Mouse (Mus musculus) forebrain, postnatal 0 days (tissue): ENCODE measurements at regions not wholly inside any gene's neighbourhood (a gene's known extent, or its start where the extent isn't known, plus 50 kb on each side); places are given as distances from the start of the nearest gene placed in this dataset.

ENCODE experiments used
- ATAC-seq: fragments of 200-750 bp; cut with Nextera tagmentation; 2 replicates; pipeline ENCODE4 v1.8.0; 2017; ENCODE audit warnings: mild to moderate bottlenecking, moderate library complexity
- DNase-seq: peaks from one replicate; pipeline ENCODE4 v3.0.0-alpha.2; 2015
- H3K27ac ChIP-seq: fragments of 300-500 bp; sonication (generic); 2 replicates; pipeline ENCODE4 v1.5.1; 2014; ENCODE audit warnings: low read depth, mild to moderate bottlenecking, antibody characterized with exemption, low read length, moderate library complexity, mixed read lengths
- H3K27me3 ChIP-seq: fragments of 300-500 bp; sonication (generic); 2 replicates; pipeline ENCODE4 v1.6.1; 2014; ENCODE audit warnings: mild to moderate bottlenecking, low read length, mixed read lengths; ENCODE audit not compliant: insufficient read depth
- H3K36me3 ChIP-seq: fragments of 300-500 bp; sonication (generic); 2 replicates; pipeline ENCODE4 v1.6.1; 2014; ENCODE audit warnings: mild to moderate bottlenecking, moderate library complexity; ENCODE audit not compliant: insufficient read depth
- H3K4me1 ChIP-seq: fragments of 300-500 bp; sonication (generic); 2 replicates; pipeline ENCODE4 v1.6.1; 2014; ENCODE audit warnings: antibody characterized with exemption; ENCODE audit not compliant: insufficient read depth
- H3K4me2 ChIP-seq: fragments of 300-500 bp; sonication (generic); 2 replicates; pipeline ENCODE4 v1.6.1; 2014; ENCODE audit warnings: low read depth, mild to moderate bottlenecking, moderate library complexity
- H3K4me3 ChIP-seq: fragments of 300-500 bp; sonication (generic); 2 replicates; pipeline ENCODE4 v1.5.1; 2014; ENCODE audit warnings: low read depth, low read length, mixed read lengths
- H3K9ac ChIP-seq: fragments of 300-500 bp; sonication (generic); 2 replicates; pipeline ENCODE4 v1.6.1; 2014; ENCODE audit warnings: mild to moderate bottlenecking
- H3K9me3 ChIP-seq: fragments of 300-500 bp; sonication (generic); 2 replicates; pipeline ENCODE4 v1.6.1; 2016; ENCODE audit warnings: low read length
- CTCF ChIP-seq: sonication (generic); IDR thresholded peaks from 2 replicates; pipeline ENCODE4 v1.5.1; 2016; ENCODE audit warnings: antibody characterized with exemption, control low read depth, low read depth
- WGBS: fragments of 180-500 bp; shearing (Covaris S2); extraction: QIAGEN DNeasy Blood & Tissue Kit; methylation state at CpG from one replicate; pipeline ENCODE4 v1.1.7; 2014; 5-methylcytosine and 5-hydroxymethylcytosine counted together

DNA sequence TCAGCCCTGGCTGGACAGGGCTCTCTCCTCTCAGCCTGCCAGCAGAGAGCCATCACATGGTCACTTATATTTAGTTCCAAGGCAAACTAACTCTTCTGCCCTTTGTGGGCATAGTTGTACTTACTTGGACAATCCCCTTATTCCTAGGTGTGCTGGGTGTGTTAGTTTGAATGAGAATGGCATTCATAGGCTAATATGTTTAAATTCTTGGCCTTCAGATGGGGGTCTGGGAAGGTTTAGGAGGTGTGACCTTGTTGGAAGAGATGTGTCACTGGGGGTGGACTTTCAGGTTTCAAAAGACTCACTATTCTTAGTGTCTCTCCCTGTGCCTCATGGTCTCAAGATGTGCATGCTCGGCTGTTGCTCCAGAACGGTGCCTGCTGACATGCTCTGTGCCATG lies 250.5 kb upstream of the Myo3a start:
- ATAC-seq (no peak), DNase-seq (no peak)
- Histone ChIP-seq H3K36me3 (no peaks in the 10 kb centered on the region), H3K9ac (no peak overlapping the region), H3K9me3 (no peaks in the 10 kb centered on the region), H3K4me1 (no peaks in the 10 kb centered on the region), H3K27ac (no peak overlapping the region), H3K4me2 (no peak overlapping the region), H3K4me3 (no peak overlapping the region), H3K27me3 (no peaks in the 10 kb centered on the region)
- WGBS: 100% methylated on average over 2 of the region's 2 CpGs
- no peak for TF ChIP-seq CTCF

DNA sequence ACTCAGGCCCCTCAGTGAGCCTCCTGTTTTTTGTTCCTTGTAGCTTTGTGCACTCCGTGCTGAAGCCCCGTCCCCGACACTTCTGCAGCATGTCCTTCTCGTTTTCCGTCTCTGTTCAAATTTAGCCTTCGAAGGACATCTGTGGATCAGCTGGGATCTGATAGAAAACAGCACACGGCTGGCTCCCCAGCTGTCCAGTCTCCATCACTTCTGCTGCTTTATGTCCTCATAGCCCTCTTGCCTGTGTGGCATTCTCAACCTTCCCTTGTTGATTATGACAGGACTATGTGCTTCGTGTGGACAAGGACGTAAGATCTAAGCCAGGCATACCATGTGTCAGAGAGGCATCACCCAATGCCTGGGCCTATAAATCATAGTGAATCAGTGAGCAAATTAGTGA lies 247.1 kb upstream of the Myo3a start:
- 86% methylated on average over 9 of the region's 9 CpGs for WGBS

DNA sequence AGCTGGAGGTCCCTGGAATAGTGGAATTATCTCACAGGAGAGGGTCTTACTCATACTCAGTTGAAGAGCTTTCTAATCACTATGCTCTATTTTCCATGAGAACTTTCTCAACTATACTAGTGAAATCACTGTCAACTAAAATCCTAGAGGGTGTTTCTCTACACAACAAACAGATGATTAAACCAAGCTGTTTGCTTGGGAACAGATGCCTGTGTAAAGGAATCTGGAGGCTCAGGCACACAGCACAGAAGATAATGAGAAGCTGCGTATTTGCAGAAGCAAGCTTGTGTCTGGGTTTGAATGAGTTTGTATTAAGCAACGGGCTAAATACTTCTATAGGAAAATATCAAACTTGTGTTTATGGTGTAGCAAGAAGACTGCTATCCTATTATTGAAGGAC lies 202.9 kb upstream of the Myo3a start:
- Histone ChIP-seq H3K4me3 (no peak overlapping the region), H3K27ac (no peak overlapping the region), H3K27me3 (no peaks in the 10 kb centered on the region), H3K4me1 (no peaks in the 10 kb centered on the region), H3K36me3 (no peaks in the 10 kb centered on the region), H3K9ac (no peak overlapping the region), H3K4me2 (no peak overlapping the region), H3K9me3 (no peaks in the 10 kb centered on the region)
- TF ChIP-seq CTCF: no peak
- DNase-seq: peak; percentile 49
- ATAC-seq: peak; percentile 73
- 59% methylated on average over 2 of the region's 2 CpGs for WGBS

More for the DNA sequence above, 247.1 kb upstream of the Myo3a start:
- Histone ChIP-seq H3K36me3 (no peaks in the 10 kb centered on the region), H3K4me2 (no peak overlapping the region), H3K27ac (no peak overlapping the region), H3K4me1 (no peaks in the 10 kb centered on the region), H3K9ac (no peak overlapping the region), H3K9me3 (no peaks in the 10 kb centered on the region), H3K27me3 (no peaks in the 10 kb centered on the region), H3K4me3 (no peak overlapping the region)
- no peak for TF ChIP-seq CTCF
- DNase-seq (no peak), ATAC-seq (no peak)

DNA sequence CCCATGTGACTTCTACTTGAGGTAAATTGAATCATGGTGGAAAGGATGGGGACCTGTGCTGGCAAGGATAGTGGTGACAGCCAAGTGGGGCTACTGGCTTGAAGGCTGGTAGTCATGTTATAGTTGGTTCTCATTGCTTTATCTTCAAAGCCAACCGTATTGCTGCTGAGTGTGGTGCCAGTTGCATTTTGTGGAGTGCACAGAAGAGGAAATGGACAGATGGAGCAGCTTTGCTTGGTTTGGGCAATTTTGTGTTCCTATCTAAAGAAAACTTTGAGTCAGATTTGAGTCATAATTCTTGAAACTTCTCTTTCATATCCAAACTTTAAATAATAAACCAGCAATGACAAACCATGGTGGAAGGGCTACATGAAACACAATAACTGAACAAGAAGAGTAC lies 200.5 kb upstream of the Myo3a start:
- no peak overlapping the region for H3K4me2 ChIP-seq
- DNase-seq (no peak), ATAC-seq (no peak)
- no peaks in the 10 kb centered on the region for H3K36me3 ChIP-seq
- no peak for TF ChIP-seq CTCF
- H3K27me3 ChIP-seq: no peaks in the 10 kb centered on the region
- H3K9ac ChIP-seq: no peak overlapping the region
- 80% methylated on average over 1 of the region's 1 CpGs for WGBS
- no peak overlapping the region for H3K4me3 ChIP-seq
- no peaks in the 10 kb centered on the region for H3K4me1 ChIP-seq
- H3K27ac ChIP-seq: no peak overlapping the region
- H3K9me3 ChIP-seq: no peaks in the 10 kb centered on the region

DNA sequence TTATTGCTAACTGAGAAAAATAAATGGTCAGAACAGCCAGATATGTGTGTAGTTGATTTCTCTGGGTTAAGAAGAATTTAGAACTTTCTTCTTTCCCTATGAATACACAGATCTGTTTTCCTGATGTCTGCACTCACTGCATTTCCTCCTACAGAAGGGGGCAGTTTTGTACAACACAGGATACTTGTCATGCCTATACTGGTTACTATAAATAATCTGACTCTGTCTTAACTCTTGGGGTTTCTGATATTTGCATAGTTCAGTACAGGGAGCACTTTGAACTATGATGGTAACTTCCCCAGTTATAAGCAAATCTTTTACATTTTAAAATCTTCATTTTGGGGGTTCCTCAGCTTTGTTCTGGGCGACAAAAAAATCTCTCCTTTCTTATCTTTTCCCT lies 198.7 kb upstream of the Myo3a start:
- no peaks in the 10 kb centered on the region for H3K36me3 ChIP-seq
- no peaks in the 10 kb centered on the region for H3K4me1 ChIP-seq
- H3K9me3 ChIP-seq: no peaks in the 10 kb centered on the region
- no peak overlapping the region for H3K9ac ChIP-seq
- H3K4me3 ChIP-seq: no peak overlapping the region
- TF ChIP-seq CTCF: no peak
- DNase-seq (no peak), ATAC-seq (0 out of 2 replicates have a peak, but pooled peaks have one; percentile 43)
- WGBS: 54% methylated on average over 1 of the region's 1 CpGs
- no peaks in the 10 kb centered on the region for H3K27me3 ChIP-seq
- H3K27ac ChIP-seq: no peak overlapping the region
- no peak overlapping the region for H3K4me2 ChIP-seq

DNA sequence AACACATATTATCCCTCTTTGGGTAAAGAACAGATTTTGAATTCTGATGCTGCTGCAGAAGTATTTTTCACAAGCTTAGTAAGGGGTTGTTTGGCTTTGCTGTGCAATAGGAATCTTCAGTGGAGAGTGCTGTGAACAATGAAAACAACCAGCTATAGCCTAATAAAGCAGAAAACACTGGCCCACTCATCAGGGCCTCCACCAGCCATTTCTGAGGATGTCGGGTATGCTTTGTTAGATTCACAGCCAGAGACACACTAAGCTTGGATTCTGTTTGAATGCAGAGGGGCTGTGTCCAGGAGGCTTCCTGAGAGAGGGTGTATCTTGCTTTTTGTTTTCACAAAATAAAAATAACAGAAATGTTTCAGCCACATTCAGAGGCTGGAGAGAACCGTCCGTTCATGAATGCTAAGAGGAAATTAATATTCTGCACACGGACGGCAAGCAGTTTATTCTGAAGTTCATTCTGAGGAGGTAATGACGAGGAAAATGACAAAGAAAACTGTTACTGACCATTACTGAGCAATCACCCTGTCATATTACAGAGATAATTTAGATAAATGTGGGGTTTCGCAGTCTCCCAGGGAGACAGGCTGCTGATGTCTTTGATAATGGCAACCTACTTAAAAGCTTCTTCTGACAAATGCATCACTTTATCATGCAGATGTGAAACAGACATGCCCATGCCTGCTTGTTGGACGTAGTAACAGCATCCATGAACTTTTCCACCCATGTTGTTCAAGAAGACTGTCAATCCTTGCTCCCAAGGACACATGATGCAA lies 198.1 kb upstream of the Myo3a start:
- Histone ChIP-seq H3K4me3 (no peak overlapping the region), H3K4me2 (no peak overlapping the region), H3K4me1 (no peaks in the 10 kb centered on the region), H3K27ac (peak overlapping the region; percentile 47), H3K27me3 (no peaks in the 10 kb centered on the region), H3K9ac (no peak overlapping the region), H3K36me3 (no peaks in the 10 kb centered on the region), H3K9me3 (no peaks in the 10 kb centered on the region)
- peak; percentile 55 for DNase-seq
- no peak for TF ChIP-seq CTCF
- ATAC-seq: peak; percentile 84
- 13% methylated on average over 8 of the region's 8 CpGs for WGBS

DNA sequence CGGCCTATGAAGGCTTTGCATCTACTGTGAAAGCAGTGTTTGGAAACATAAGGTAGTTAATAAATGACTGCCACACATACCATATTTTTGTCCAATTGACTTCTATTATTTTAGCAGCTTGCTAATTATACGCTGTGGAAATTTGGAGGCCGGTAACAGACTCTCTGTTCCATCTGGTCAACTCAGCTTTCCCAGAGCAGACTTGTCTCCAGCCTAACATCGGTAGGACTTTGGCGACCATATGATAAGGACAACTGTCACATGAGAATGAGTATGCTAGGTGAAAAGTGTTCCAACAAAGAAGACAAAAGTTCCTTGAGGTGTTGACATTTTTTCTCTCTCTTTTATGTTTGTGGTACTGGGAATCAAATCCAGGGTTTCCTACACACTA lies 197.5 kb upstream of the Myo3a start:
- Histone ChIP-seq H3K36me3 (no peaks in the 10 kb centered on the region), H3K27me3 (no peaks in the 10 kb centered on the region), H3K9me3 (no peaks in the 10 kb centered on the region), H3K4me1 (no peaks in the 10 kb centered on the region), H3K4me3 (no peak overlapping the region), H3K4me2 (no peak overlapping the region), H3K9ac (no peak overlapping the region), H3K27ac (no peak overlapping the region)
- TF ChIP-seq CTCF: no peak
- DNase-seq (no peak), ATAC-seq (no peak)
- 35% methylated on average over 5 of the region's 5 CpGs for WGBS
